Comparison of ENCODE assay signal across 9 mouse cellular contexts in the genomic region with DNA sequence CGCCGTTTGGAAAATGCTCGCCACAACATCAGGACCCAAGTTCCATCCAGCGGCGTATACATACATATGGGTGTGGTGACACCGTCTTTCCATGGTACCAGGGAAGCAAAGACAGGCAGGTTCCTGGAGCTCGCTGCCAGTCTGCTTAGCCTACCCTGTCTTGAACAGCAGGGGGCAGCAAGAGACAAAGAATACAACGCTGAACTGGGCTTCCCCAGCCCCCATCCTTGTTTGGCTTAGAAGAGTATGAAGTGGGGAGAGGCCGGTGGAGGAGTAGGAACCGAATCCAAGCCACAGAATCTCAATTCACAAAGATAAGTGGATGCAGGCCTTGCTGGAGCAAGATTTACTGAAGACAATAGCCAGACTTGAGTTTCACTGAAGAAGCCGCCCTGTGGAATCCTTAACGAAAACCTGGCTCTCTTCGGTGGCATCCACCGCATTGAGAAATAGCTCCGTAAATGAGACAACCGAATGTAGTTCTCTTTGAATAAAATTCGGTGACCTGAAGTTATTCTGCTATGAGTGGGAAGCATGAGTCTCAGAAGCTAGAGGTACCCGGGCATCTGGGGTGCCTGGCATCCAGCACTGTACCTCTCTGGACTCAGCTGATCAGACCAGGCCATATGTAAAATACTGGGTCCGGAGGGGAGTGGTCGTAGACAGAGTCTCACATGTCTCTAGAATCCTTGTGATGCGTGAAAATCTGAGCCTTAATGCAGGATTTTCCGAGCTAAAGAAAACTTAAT.
A peak's percentile ranks its signal among the peaks of the same experiment; 100 is the strongest.
DNase-seq lines count a peak whose midpoint lies in the region; ATAC-seq and TF ChIP-seq lines count a peak whose summit lies in the region.
"Had no signal": no experiment of that assay in that cellular context is flagged by ENCODE, and none has a peak within 500 bp of the region (broad histone marks: within the 10 kb centered on the region; RNA-seq: fewer than 3 reads in every experiment).

No protein-coding gene starts in this region.

- peak; percentile 58 for DNase-seq in MN1 (ENCODE audit: low spot score)
- peak; percentile 68 for DNase-seq in cerebellum, adult 11-12 months
- peak; percentile 76 to 83 for DNase-seq in heart, postnatal 14 days
- peak; percentile 71 to 83 for DNase-seq in kidney, postnatal 36 days
- peak in 2 of 3 experiments; percentile 3 to 9 for DNase-seq in liver, embryonic 14.5 days (ENCODE audit: low read depth in 3 of 3, low spot score in 3 of 3)
- peak; percentile 23 to 30 for DNase-seq in thymus, postnatal 36 days

- WGBS in forebrain, embryonic 16.5 days = 36% methylated on average over 22 of the region's 22 CpGs
- 43% methylated on average over 22 of the region's 22 CpGs for WGBS in liver, embryonic 14.5 days (ENCODE audit: insufficient replicate concordance)
- WGBS in neural tube, embryonic 15.5 days = 46% methylated on average over 22 of the region's 22 CpGs

- TF ChIP-seq CTCF in liver, embryonic 14.5 days (IDR thresholded peaks at IDR 0.05; ENCODE audit: low read depth) = peak; percentile 76

- intact Hi-C loops in heart, postnatal 14 days (cut with DNase I) = loop anchor here (2.0 to 10.0 kb wide), 7 partner anchors 92 to 1303 kb away; a partner anchor contains a TSS

- no peak for TF ChIP-seq EP300 in liver, embryonic 14.5 days (IDR thresholded peaks at IDR 0.05; ENCODE audit: low read depth)

- H3K4me3 ChIP-seq in forebrain, embryonic 16.5 days (replicated peaks; ENCODE audit: low read length) = no peak overlapping the region
- no peak overlapping the region for H3K4me3 ChIP-seq in liver, embryonic 14.5 days (ENCODE audit: insufficient read depth in 1 of 2, low read depth in 2 of 2, low read length in 2 of 2)
- H3K4me3 ChIP-seq in neural tube, embryonic 15.5 days (replicated peaks) = no peak overlapping the region
- H3K4me3 ChIP-seq: liver, embryonic 15.5 days had no signal

- ATAC-seq in forebrain, embryonic 16.5 days = peak; percentile 98
- no peak for ATAC-seq in liver, embryonic 14.5 days (ENCODE audit: insufficient read depth)
- peak; percentile 93 for ATAC-seq in neural tube, embryonic 15.5 days (ENCODE audit: low FRiP score)

- no peaks in the 10 kb centered on the region for H3K36me3 ChIP-seq in forebrain, embryonic 16.5 days (ENCODE audit: control insufficient read depth, insufficient read depth)
- H3K36me3 ChIP-seq in liver, embryonic 14.5 days (replicated peaks; ENCODE audit: control insufficient read depth, insufficient read depth, low read depth) = no peaks in the 10 kb centered on the region
- no peaks in the 10 kb centered on the region for H3K36me3 ChIP-seq in neural tube, embryonic 15.5 days
- H3K36me3 ChIP-seq: liver, embryonic 15.5 days had no signal

- H3K4me2 ChIP-seq in forebrain, embryonic 16.5 days (ENCODE audit: low read length) = peak overlapping the region; percentile 44
- H3K4me2 ChIP-seq in liver, embryonic 14.5 days (ENCODE audit: low read depth) = no peak overlapping the region
- H3K4me2 ChIP-seq in neural tube, embryonic 15.5 days = peak overlapping the region; percentile 34
- H3K4me2 ChIP-seq: liver, embryonic 15.5 days had no signal

- no peaks in the 10 kb centered on the region for H3K9me3 ChIP-seq in forebrain, embryonic 16.5 days (ENCODE audit: control insufficient read depth, low read length)
- H3K9me3 ChIP-seq in liver, embryonic 14.5 days (ENCODE audit: control insufficient read depth, low read length) = no peaks in the 10 kb centered on the region
- no peaks in the 10 kb centered on the region for H3K9me3 ChIP-seq in neural tube, embryonic 15.5 days (replicated peaks)
- H3K9me3 ChIP-seq: liver, embryonic 15.5 days had no signal

- H3K9ac ChIP-seq in forebrain, embryonic 16.5 days (replicated peaks; ENCODE audit: low read depth, low read length) = peak overlapping the region; percentile 43
- H3K9ac ChIP-seq in liver, embryonic 14.5 days (replicated peaks) = no peak overlapping the region
- H3K9ac ChIP-seq in neural tube, embryonic 15.5 days (replicated peaks) = no peak overlapping the region
- H3K9ac ChIP-seq: liver, embryonic 15.5 days had no signal

- H3K27me3 ChIP-seq in forebrain, embryonic 16.5 days (replicated peaks; ENCODE audit: control insufficient read depth, insufficient read depth, low read length) = no peaks in the 10 kb centered on the region
- no peaks in the 10 kb centered on the region for H3K27me3 ChIP-seq in liver, embryonic 14.5 days (ENCODE audit: control insufficient read depth, insufficient read depth, low read length)
- 0 out of 2 replicates have a peak, but pooled peaks cover 4% of the 10 kb centered on the region for H3K27me3 ChIP-seq in neural tube, embryonic 15.5 days (replicated peaks)
- H3K27me3 ChIP-seq: liver, embryonic 15.5 days had no signal

- H3K4me1 ChIP-seq in forebrain, embryonic 16.5 days (replicated peaks; ENCODE audit: control insufficient read depth, insufficient read depth, low read length) = peaks cover 13% of the 10 kb centered on the region
- no peaks in the 10 kb centered on the region for H3K4me1 ChIP-seq in liver, embryonic 14.5 days (replicated peaks; ENCODE audit: control insufficient read depth in 2 of 2, insufficient read depth in 2 of 2, low read length in 1 of 2)
- H3K4me1 ChIP-seq in neural tube, embryonic 15.5 days = peaks cover 11% of the 10 kb centered on the region
- H3K4me1 ChIP-seq: liver, embryonic 15.5 days had no signal

- H3K27ac ChIP-seq in forebrain, embryonic 16.5 days (ENCODE audit: low read length) = peak overlapping the region; percentile 27; the same call in 1 of the 2 replicates
- no peak overlapping the region for H3K27ac ChIP-seq in liver, embryonic 14.5 days
- H3K27ac ChIP-seq in neural tube, embryonic 15.5 days (replicated peaks) = no peak overlapping the region
- H3K27ac ChIP-seq: liver, embryonic 15.5 days had no signal

Comparison
In these comparisons a context has a peak if more than half of its experiments do, and no peak if none do; other contexts are left out.
1. DNase-seq: peak in every context shown above with its lines; median percentile 80 in heart, postnatal 14 days; 77 in kidney, postnatal 36 days; 68 in cerebellum, adult 11-12 months; 58 in MN1; 26 in thymus, postnatal 36 days; 6 in liver, embryonic 14.5 days.